Mouse (Mus musculus) ovary, adult 18-20 months (tissue): ENCODE measurements around the gene Hao2.
A peak's percentile ranks its signal among the peaks of the same experiment; 100 is the strongest.

Experiments used
- DNase-seq: peaks from one replicate; pipeline ENCODE4 v3.0.0; 2022; ENCODE audit warnings: low spot score, mixed read lengths

Gene Hao2

GRCm38 (mm10) chr3:98893057-98893772, at the start of gene Hao2:
Gene Hao2, minus strand, starts transcription at chr3:98893239.
- no peak for DNase-seq

GRCm38 (mm10) chr3:98941601-98942000, 48.6 kb upstream of the Hao2 start:
- DNase-seq: no peak

GRCm38 (mm10) chr3:98941066-98941551, 48.1 kb upstream of the Hao2 start:
- DNase-seq: no peak

GRCm38 (mm10) chr3:98940225-98940624, 47.2 kb upstream of the Hao2 start:
- no peak for DNase-seq

- no peak for DNase-seq
Measured at GRCm38 (mm10) chr3:98936446-98936845, 43.4 kb upstream of the Hao2 start.

- no peak for DNase-seq
Measured at GRCm38 (mm10) chr3:98934601-98935000, 41.6 kb upstream of the Hao2 start.

- DNase-seq: no peak
Measured at GRCm38 (mm10) chr3:98934041-98934440, 41.0 kb upstream of the Hao2 start.

GRCm38 (mm10) chr3:98932421-98932820, 39.4 kb upstream of the Hao2 start:
- no peak for DNase-seq

- DNase-seq: peak; percentile 51
Measured at GRCm38 (mm10) chr3:98931836-98932235, 38.8 kb upstream of the Hao2 start.

GRCm38 (mm10) chr3:98920417-98920816, 27.4 kb upstream of the Hao2 start:
- DNase-seq: no peak

- no peak for DNase-seq
Measured at GRCm38 (mm10) chr3:98917260-98917659, 24.2 kb upstream of the Hao2 start.

- no peak for DNase-seq
Measured at GRCm38 (mm10) chr3:98916856-98917255, 23.8 kb upstream of the Hao2 start.

GRCm38 (mm10) chr3:98915659-98916058, 22.6 kb upstream of the Hao2 start:
- no peak for DNase-seq

GRCm38 (mm10) chr3:98913591-98913990, 20.6 kb upstream of the Hao2 start:
- DNase-seq: no peak

GRCm38 (mm10) chr3:98897606-98898005, 4.6 kb upstream of the Hao2 start:
- DNase-seq: no peak

GRCm38 (mm10) chr3:98895071-98895601, 2.1 kb upstream of the Hao2 start:
- DNase-seq: no peak

GRCm38 (mm10) chr3:98890430-98890829, 2.6 kb downstream of the Hao2 start:
- DNase-seq: peak; percentile 63

- DNase-seq: peak; percentile 63
Measured at GRCm38 (mm10) chr3:98888206-98888605, 4.8 kb downstream of the Hao2 start.

- no peak for DNase-seq
Measured at GRCm38 (mm10) chr3:98880831-98881230, 12.2 kb downstream of the Hao2 start.

- no peak for DNase-seq
Measured at GRCm38 (mm10) chr3:98880216-98880615, 12.8 kb downstream of the Hao2 start.

GRCm38 (mm10) chr3:98868219-98868618, 24.8 kb downstream of the Hao2 start:
- DNase-seq: no peak

- no peak for DNase-seq
Measured at GRCm38 (mm10) chr3:98862800-98863199, 30.2 kb downstream of the Hao2 start.

- DNase-seq: no peak
Measured at GRCm38 (mm10) chr3:98859576-98859975, 33.5 kb downstream of the Hao2 start, which contains the start of gene Hsd3b1. Gene Hsd3b1, minus strand, starts transcription at chr3:98859794.

- DNase-seq: peak; percentile 42
Measured at GRCm38 (mm10) chr3:98858051-98858450, 35.0 kb downstream of the Hao2 start.
